Comparison of ENCODE assay signal across 14 mouse cellular contexts in the genomic region with DNA sequence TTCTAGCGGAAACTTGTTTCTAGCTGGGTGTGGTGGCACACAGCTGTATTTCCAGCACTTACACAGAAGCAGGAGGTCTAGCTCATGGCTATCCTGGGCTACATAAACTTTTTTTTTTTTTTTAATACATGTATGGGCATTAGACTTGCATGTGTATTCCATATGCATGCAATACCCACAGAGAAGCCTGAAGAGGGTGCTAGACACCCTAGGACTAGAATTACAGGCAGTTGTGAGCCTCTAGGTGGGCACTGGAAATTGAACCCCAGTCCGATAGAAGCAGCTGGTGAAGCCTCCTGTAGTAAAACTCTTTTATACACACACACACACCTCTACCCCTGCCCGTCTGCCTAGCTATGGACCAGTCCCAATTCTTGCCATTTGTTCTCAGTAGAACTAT. TPM values are rescaled to one million over a fixed set of nuclear protein-coding genes. Genes with fewer than 3 reads are reported as not detected.
DNase-seq lines count a peak whose midpoint lies in the region; ATAC-seq and TF ChIP-seq lines count a peak whose summit lies in the region.
"Had no signal": no experiment of that assay in that cellular context is flagged by ENCODE, and none has a peak within 500 bp of the region (broad histone marks: within the 10 kb centered on the region; RNA-seq: fewer than 3 reads in every experiment).

No protein-coding gene starts in this region.

- peaks cover 34% of the 10 kb centered on the region for H3K36me3 ChIP-seq in heart, embryonic 15.5 days
- peaks cover 24% of the 10 kb centered on the region for H3K36me3 ChIP-seq in midbrain, embryonic 11.5 days (ENCODE audit: control insufficient read depth, insufficient read depth, low read length)
- H3K36me3 ChIP-seq in midbrain, embryonic 15.5 days (replicated peaks): peaks cover 18% of the 10 kb centered on the region; the same call in 1 of the 2 replicates
- H3K36me3 ChIP-seq in intestine, postnatal 0 days (ENCODE audit: control insufficient read depth, insufficient read depth): peaks cover 47% of the 10 kb centered on the region
- peaks cover 63% of the 10 kb centered on the region for H3K36me3 ChIP-seq in neural tube, embryonic 13.5 days

- H3K4me2 ChIP-seq in heart, embryonic 15.5 days: 0 out of 2 replicates have a peak overlapping the region, but pooled peaks have one; percentile 83
- H3K4me2 ChIP-seq in midbrain, embryonic 11.5 days: peak overlapping the region; percentile 76
- H3K4me2 ChIP-seq in midbrain, embryonic 15.5 days: no peak overlapping the region
- H3K4me2 ChIP-seq in intestine, postnatal 0 days (replicated peaks; ENCODE audit: low read depth): no peak overlapping the region
- peak overlapping the region; percentile 87; the same call in 1 of the 2 replicates for H3K4me2 ChIP-seq in neural tube, embryonic 13.5 days

- no peak overlapping the region for H3K4me3 ChIP-seq in heart, embryonic 15.5 days
- H3K4me3 ChIP-seq in midbrain, embryonic 11.5 days (ENCODE audit: low read depth, low read length): no peak overlapping the region
- no peak overlapping the region for H3K4me3 ChIP-seq in midbrain, embryonic 15.5 days
- H3K4me3 ChIP-seq in intestine, postnatal 0 days (ENCODE audit: low read depth, low read length): no peak overlapping the region
- 0 out of 2 replicates have a peak overlapping the region, but pooled peaks have one; percentile 97 for H3K4me3 ChIP-seq in neural tube, embryonic 13.5 days

- no peak overlapping the region for H3K27ac ChIP-seq in heart, embryonic 15.5 days
- H3K27ac ChIP-seq in midbrain, embryonic 11.5 days (ENCODE audit: low read depth, low read length): no peak overlapping the region
- no peak overlapping the region for H3K27ac ChIP-seq in midbrain, embryonic 15.5 days
- H3K27ac ChIP-seq in intestine, postnatal 0 days (ENCODE audit: low read depth, low read length): no peak overlapping the region
- no peak overlapping the region for H3K27ac ChIP-seq in neural tube, embryonic 13.5 days (replicated peaks)
- H3K27ac ChIP-seq: embryonic facial prominence, embryonic 15.5 days had no signal

- no peaks in the 10 kb centered on the region for H3K9me3 ChIP-seq in heart, embryonic 15.5 days (replicated peaks)
- no peaks in the 10 kb centered on the region for H3K9me3 ChIP-seq in midbrain, embryonic 11.5 days (ENCODE audit: control insufficient read depth, low read length)
- no peaks in the 10 kb centered on the region for H3K9me3 ChIP-seq in midbrain, embryonic 15.5 days
- H3K9me3 ChIP-seq in intestine, postnatal 0 days (ENCODE audit: control insufficient read depth): no peaks in the 10 kb centered on the region
- no peaks in the 10 kb centered on the region for H3K9me3 ChIP-seq in neural tube, embryonic 13.5 days
- H3K9me3 ChIP-seq: embryonic facial prominence, embryonic 15.5 days had no signal

- H3K9ac ChIP-seq in heart, embryonic 15.5 days: no peak overlapping the region
- H3K9ac ChIP-seq in midbrain, embryonic 11.5 days (ENCODE audit: low read length): no peak overlapping the region
- H3K9ac ChIP-seq in midbrain, embryonic 15.5 days: no peak overlapping the region
- H3K9ac ChIP-seq in intestine, postnatal 0 days (ENCODE audit: low read depth, low read length): no peak overlapping the region
- H3K9ac ChIP-seq in neural tube, embryonic 13.5 days: no peak overlapping the region
- H3K9ac ChIP-seq: embryonic facial prominence, embryonic 15.5 days had no signal

- H3K27me3 ChIP-seq in heart, embryonic 15.5 days: no peaks in the 10 kb centered on the region
- no peaks in the 10 kb centered on the region for H3K27me3 ChIP-seq in midbrain, embryonic 11.5 days (ENCODE audit: control insufficient read depth, insufficient read depth, low read length)
- no peaks in the 10 kb centered on the region for H3K27me3 ChIP-seq in midbrain, embryonic 15.5 days (replicated peaks)
- no peaks in the 10 kb centered on the region for H3K27me3 ChIP-seq in intestine, postnatal 0 days (replicated peaks; ENCODE audit: control insufficient read depth, insufficient read depth, low read length)
- no peaks in the 10 kb centered on the region for H3K27me3 ChIP-seq in neural tube, embryonic 13.5 days
- H3K27me3 ChIP-seq: embryonic facial prominence, embryonic 15.5 days had no signal

- WGBS in heart, embryonic 15.5 days: 92% methylated on average over 3 of the region's 3 CpGs
- 93% methylated on average over 3 of the region's 3 CpGs for WGBS in midbrain, embryonic 11.5 days
- WGBS in midbrain, embryonic 15.5 days: 94% methylated on average over 3 of the region's 3 CpGs
- WGBS in intestine, postnatal 0 days: 90% methylated on average over 3 of the region's 3 CpGs
- 93% methylated on average over 3 of the region's 3 CpGs for WGBS in neural tube, embryonic 13.5 days

- ATAC-seq in heart, embryonic 15.5 days (replicated peaks; ENCODE audit: insufficient number of reproducible peaks, insufficient read depth, low FRiP score, low read depth): no peak
- ATAC-seq in midbrain, embryonic 11.5 days (ENCODE audit: low FRiP score): no peak
- ATAC-seq in midbrain, embryonic 15.5 days (replicated peaks): no peak
- no peak for ATAC-seq in intestine, postnatal 0 days
- no peak for ATAC-seq in neural tube, embryonic 13.5 days (ENCODE audit: low read depth)
- no peak for ATAC-seq in inflammation-experienced regulatory T-cells, adult 6 months
- no peak for ATAC-seq in megakaryocyte-erythroid progenitor cell, adult 5-6 weeks (replicated peaks; ENCODE audit: low FRiP score, low TSS enrichment, poor library complexity, severe bottlenecking)

- TF ChIP-seq CTCF in intestine, postnatal 0 days (IDR thresholded peaks at IDR 0.05; ENCODE audit: low read depth): peak; percentile 35

- peaks cover 38% of the 10 kb centered on the region for H3K4me1 ChIP-seq in heart, embryonic 15.5 days (replicated peaks)
- peaks cover 19% of the 10 kb centered on the region for H3K4me1 ChIP-seq in midbrain, embryonic 11.5 days (ENCODE audit: control insufficient read depth, insufficient read depth, low read length)
- peaks cover 37% of the 10 kb centered on the region for H3K4me1 ChIP-seq in midbrain, embryonic 15.5 days
- peaks cover 8% of the 10 kb centered on the region; the same call in 1 of the 2 replicates for H3K4me1 ChIP-seq in intestine, postnatal 0 days (replicated peaks; ENCODE audit: control insufficient read depth, insufficient read depth, low read length)
- H3K4me1 ChIP-seq in neural tube, embryonic 13.5 days (replicated peaks): peaks cover 58% of the 10 kb centered on the region

- intact Hi-C loops in heart, postnatal 10 days (cut with DNase I): no loop called here

- no peak for DNase-seq in heart, postnatal 10 days
- DNase-seq in midbrain, embryonic 11.5 days (ENCODE audit: low spot score, missing footprints): no peak
- DNase-seq: adrenal gland, postnatal 36 days; cerebellum, adult 9-11 months; gastrocnemius, postnatal 36 days; heart, postnatal 36 days; left cerebral cortex, postnatal 4 days had no signal

RNA-seq across cellular contexts. Expression of a gene that starts 2.0 kb away (rescaled TPM):
- 40.2 and 43.1 TPM in 2 replicates for polyA plus RNA-seq in heart, embryonic 15.5 days (2015; fragmentation: Nextera tagmentation; extraction: Ambion mirVana)
- 10 to 100 TPM; 18.7 to 18.8 TPM for total RNA-seq in heart, postnatal 10 days (2021)
- polyA plus RNA-seq in midbrain, embryonic 11.5 days (2014; fragmentation: Nextera tagmentation; extraction: Ambion mirVana): 60.8 and 64.6 TPM in 2 replicates
- polyA plus RNA-seq in midbrain, embryonic 15.5 days (2015; fragmentation: Nextera tagmentation; extraction: Ambion mirVana): 65.0 and 68.4 TPM in 2 replicates
- polyA plus RNA-seq in intestine, postnatal 0 days (2015; fragmentation: Nextera tagmentation; extraction: Ambion mirVana): 27.1 and 27.2 TPM in 2 replicates
- polyA plus RNA-seq in neural tube, embryonic 13.5 days (2015; fragmentation: Nextera tagmentation; extraction: Ambion mirVana): 55.4 and 58.9 TPM in 2 replicates
- 10 to 100 TPM; 23.0 to 29.3 (median 23.6) TPM for polyA plus RNA-seq in inflammation-experienced regulatory T-cells, adult 6 months (2017; shearing (Covaris generic))
- total RNA-seq in megakaryocyte-erythroid progenitor cell, adult 5-6 weeks (2014; fragmentation: Nextera tagmentation): 15.2 and 18.6 TPM in 2 replicates
- total RNA-seq in megakaryocyte-erythroid progenitor cell, adult 5-6 weeks (2017): 11.5 and 18.2 TPM in 2 replicates

RNA-seq across cellular contexts. Expression of a gene that starts 9.3 kb away (rescaled TPM):
- polyA plus RNA-seq in heart, embryonic 15.5 days (2015; fragmentation: Nextera tagmentation; extraction: Ambion mirVana): 13.4 and 17.8 TPM in 2 replicates
- total RNA-seq in heart, postnatal 10 days (2021): 10 to 100 TPM; 14.3 to 17.3 TPM
- 10.5 and 12.0 TPM in 2 replicates for polyA plus RNA-seq in midbrain, embryonic 11.5 days (2014; fragmentation: Nextera tagmentation; extraction: Ambion mirVana)
- polyA plus RNA-seq in midbrain, embryonic 15.5 days (2015; fragmentation: Nextera tagmentation; extraction: Ambion mirVana): 16.0 and 17.8 TPM in 2 replicates
- 7.4 and 7.6 TPM in 2 replicates for polyA plus RNA-seq in intestine, postnatal 0 days (2015; fragmentation: Nextera tagmentation; extraction: Ambion mirVana)
- polyA plus RNA-seq in neural tube, embryonic 13.5 days (2015; fragmentation: Nextera tagmentation; extraction: Ambion mirVana): 16.0 and 16.2 TPM in 2 replicates
- 10 to 100 TPM; 21.7 to 59.5 (median 54.3) TPM for polyA plus RNA-seq in inflammation-experienced regulatory T-cells, adult 6 months (2017; shearing (Covaris generic))
- total RNA-seq in megakaryocyte-erythroid progenitor cell, adult 5-6 weeks (2014; fragmentation: Nextera tagmentation): 19.6 and 24.5 TPM in 2 replicates
- total RNA-seq in megakaryocyte-erythroid progenitor cell, adult 5-6 weeks (2017): 2.6 and 3.8 TPM in 2 replicates

RNA-seq across cellular contexts. Expression of a gene that starts 11.2 kb away (rescaled TPM):
- polyA plus RNA-seq in heart, embryonic 15.5 days (2015; fragmentation: Nextera tagmentation; extraction: Ambion mirVana): 295 and 378 TPM in 2 replicates
- total RNA-seq in heart, postnatal 10 days (2021): 100 to 1,000 TPM; 221 to 248 TPM
- 459 TPM in 2 replicates for polyA plus RNA-seq in midbrain, embryonic 11.5 days (2014; fragmentation: Nextera tagmentation; extraction: Ambion mirVana)
- polyA plus RNA-seq in midbrain, embryonic 15.5 days (2015; fragmentation: Nextera tagmentation; extraction: Ambion mirVana): 411 and 447 TPM in 2 replicates
- 557 and 578 TPM in 2 replicates for polyA plus RNA-seq in intestine, postnatal 0 days (2015; fragmentation: Nextera tagmentation; extraction: Ambion mirVana)
- 479 and 545 TPM in 2 replicates for polyA plus RNA-seq in neural tube, embryonic 13.5 days (2015; fragmentation: Nextera tagmentation; extraction: Ambion mirVana)
- polyA plus RNA-seq in inflammation-experienced regulatory T-cells, adult 6 months (2017; shearing (Covaris generic)): 100 to 1,000 TPM; 323 to 416 (median 337) TPM
- 379 and 438 TPM in 2 replicates for total RNA-seq in megakaryocyte-erythroid progenitor cell, adult 5-6 weeks (2014; fragmentation: Nextera tagmentation)
- 101 and 188 TPM in 2 replicates for total RNA-seq in megakaryocyte-erythroid progenitor cell, adult 5-6 weeks (2017)

Comparison
In these comparisons a context has a peak if more than half of its experiments do, and no peak if none do; other contexts are left out.
1. H3K4me2 ChIP-seq: peak in heart, embryonic 15.5 days (single experiment), midbrain, embryonic 11.5 days (single experiment) and neural tube, embryonic 13.5 days (single experiment); none in midbrain, embryonic 15.5 days (single experiment) and intestine, postnatal 0 days (single experiment).